Mouse (Mus musculus) liver, adult (tissue): ENCODE data around the gene Timm10b.

Source experiments
- GATA4 ChIP-seq: IDR thresholded peaks from 2 replicates; pipeline ENCODE4 v1.6.1; 2014; ENCODE audit warnings: mild to moderate bottlenecking, low read length; ENCODE audit not compliant: insufficient replicate concordance

Gene Timm10b

DNA sequence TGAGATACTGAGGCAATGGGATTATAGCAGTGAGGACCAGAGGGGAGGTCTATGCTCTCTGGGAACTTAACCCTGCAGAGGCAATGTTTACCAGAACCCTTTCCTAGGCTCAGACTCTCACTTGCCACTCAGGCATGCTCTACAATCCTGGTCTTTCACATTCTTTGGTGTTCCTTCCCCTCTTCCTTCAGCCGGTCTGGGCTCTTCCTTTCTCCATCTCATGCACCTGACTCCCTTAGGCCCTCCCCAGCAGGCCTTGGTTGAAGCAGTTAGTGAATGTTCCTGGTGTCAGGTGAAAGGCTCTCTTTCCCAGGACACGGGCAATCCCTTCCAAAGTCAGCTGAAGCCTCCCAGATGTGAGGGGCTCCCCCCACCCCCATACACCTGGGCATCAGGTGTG lies at the start of gene Timm10b:
TSS of gene Timm10b (plus strand) at position 301 of the 400 bp plus-strand sequence.
- no peak for TF ChIP-seq GATA4

DNA sequence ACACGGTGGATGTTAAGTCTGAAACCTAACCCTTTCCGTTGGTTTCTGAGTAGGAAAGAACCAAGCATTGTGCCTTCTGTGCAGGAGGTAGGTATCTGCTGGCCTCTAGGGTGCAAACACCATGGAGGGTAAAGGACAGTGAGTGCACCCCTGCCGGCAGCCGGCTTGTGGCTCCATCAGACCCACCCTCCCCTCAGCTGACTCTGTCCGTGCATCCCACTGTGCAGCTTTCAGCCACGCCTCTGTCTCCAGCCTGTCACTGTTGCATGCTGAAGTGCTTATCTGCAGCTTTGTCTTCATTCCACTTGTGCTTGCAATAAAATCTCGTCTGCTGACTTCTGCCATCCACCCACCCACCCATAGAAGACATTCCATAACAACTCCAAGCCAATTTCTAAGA lies 49.8 kb upstream of the Timm10b start:
- no peak for TF ChIP-seq GATA4

DNA sequence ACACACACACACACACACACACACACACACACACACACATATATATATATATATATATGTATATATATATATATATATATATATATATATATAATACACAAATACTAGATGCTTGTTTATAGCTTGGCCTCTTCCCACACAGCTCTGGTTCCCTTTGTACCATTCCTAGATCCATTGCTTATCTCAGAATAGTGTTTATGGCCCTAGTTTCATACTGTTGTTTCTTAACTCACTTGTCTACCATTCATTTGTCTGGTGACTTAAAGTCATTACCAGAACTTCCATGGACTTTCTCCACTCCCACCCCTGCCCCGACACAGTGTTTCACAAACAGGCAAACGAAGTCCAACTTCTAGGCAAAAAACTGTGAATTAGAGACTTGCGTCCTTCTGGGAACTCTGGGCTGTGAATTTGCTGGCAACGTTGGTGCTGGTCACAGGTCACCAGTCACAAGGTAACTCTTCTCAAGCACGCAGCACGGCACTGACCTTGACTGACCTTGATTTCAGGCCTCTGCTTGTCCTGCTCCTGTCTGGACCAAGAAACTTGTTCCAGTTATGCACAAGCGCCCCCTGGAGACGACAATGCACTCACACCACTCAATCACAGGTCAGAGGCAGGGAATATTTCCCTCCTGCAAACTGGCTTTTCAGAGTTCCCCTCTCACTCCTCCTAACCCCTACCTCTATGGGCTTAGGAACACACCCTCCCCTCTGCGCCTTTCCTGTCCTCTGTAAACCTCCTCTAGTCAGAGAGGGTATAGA lies 36.8 kb upstream of the Timm10b start:
- TF ChIP-seq GATA4, result 0 out of 2 replicates have a peak, but pooled peaks have one; percentile 9

DNA sequence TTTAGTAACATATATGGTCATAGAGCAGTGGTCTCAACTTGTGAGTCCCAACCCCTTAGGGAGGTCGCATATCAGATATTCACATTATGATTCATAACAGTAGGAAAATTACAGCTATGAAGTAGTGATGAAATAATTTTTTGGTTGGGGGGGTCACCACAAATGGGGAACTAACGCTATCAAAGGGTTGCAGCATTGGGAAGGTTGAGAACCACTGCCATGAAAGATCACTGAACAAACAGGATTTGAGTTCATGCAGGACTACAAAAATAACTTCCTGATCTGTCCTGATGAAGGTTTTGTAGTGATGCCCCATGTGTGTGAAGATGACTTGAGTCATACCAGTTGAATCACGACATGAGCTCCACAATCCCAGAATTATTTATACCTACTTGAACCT lies 31.4 kb upstream of the Timm10b start:
- no peak for TF ChIP-seq GATA4

DNA sequence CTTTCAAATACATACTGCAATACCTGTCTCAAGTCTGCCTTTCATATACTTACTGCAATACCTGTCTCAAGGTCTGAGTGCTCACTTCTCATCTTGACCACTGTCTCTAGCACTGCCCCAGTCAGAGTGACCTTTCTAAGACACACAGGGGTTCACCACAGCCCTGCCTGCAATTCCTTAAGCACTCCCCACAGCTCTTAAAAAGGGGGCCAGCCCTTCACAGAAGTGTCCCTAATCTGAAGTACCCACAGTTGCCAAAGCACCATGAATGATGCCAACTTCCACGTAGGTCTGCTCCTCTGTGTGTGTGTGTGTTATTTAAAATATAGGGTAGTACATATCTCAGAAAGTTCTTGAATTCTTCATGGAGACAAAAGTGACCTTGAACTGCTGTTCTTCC lies 28.1 kb upstream of the Timm10b start:
- TF ChIP-seq GATA4, result no peak

DNA sequence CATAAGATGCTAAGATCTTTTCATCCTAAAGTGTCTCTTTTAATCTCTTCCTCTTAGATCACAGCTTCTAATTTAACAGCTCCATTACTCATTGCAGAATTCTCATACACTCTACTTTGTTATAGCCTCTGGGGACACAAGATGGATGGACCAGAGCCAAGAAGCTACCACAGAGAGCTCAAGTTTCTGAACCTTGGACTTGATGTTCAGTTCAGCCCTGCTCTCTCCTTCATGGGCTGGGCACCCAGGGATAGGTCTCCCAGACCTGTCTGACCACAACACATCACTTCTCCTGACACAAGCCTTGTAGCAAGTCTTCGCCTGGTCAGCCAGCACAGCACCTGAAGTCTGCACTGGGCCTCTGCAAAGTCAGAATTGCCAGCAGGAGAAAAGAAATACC lies 25.5 kb upstream of the Timm10b start:
- no peak for TF ChIP-seq GATA4

DNA sequence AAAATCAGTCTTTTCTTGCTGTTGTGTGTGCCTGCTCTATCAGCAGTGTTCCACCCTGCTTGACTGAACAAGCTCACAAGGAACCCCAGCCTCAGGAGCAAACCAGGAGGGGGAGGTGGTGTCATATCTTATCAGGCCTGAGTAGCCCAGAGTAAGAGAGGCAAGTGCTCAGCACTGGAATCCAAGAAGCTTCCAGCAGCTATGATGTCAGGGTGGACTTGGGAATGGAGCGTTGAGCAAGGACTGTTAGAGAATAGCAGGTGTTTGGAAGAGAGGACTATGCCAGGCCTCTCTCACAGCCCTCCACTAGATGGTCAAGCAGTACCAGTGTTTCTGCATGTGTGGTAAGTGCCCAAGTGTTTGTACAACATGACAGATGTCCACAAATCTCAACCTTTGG lies 24.1 kb upstream of the Timm10b start:
- no peak for TF ChIP-seq GATA4

DNA sequence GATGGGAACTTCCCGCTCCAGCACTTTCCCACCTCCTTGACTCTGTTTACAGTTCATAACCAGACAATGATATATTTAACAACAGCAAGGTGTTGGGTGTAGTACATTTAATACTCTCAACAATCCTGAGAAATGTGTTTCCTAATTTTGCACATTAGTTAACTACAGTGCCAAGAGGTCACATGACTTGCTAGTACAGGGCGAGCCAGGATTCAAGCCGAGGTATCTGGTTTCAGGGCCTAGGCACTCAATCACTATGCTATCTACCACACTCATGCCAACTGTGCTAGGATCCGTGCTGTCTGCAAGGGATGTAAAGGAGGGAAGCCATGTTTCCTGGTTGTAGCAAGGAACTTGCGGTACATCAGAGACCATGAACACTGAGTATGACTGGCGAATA lies 23.3 kb upstream of the Timm10b start:
- TF ChIP-seq GATA4, result no peak

DNA sequence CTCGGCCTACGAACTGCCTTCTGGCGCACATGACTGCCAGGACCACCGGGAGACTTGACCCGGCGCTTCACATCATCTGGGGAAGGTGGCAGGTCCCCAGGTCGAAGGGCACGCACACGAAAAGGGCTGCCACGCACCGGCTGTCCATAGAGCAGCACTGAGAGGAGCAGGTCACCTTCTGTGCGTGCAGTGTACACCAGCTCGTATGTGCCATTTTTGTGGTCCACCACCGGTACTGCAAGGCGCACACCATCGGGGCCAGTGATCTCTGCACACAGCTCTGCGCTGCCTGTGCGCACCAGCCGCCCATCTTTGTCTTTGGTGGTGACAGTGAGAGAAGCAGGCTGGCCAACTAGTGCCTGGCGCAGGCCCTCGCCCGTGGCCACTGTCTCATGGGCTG lies 22.0 kb upstream of the Timm10b start:
- TF ChIP-seq GATA4, result no peak

DNA sequence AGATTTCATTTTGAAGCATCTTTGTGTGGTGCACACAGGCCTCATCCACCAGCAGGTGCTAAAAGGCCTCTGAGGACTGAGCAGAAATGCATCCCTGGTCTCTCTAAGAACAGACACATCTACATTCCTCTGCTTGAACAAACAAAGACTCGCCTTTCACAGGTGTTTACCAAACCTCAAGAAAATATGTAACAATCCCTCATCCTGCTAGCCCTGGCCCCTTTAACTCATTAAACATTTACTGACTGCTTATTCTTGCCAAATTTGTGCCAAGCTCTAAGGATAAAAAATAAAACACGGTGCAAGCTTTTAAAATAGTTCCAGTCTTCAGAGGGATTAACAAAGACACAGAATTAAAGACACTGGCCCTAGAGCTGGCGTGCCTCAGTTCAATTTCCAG lies 20.2 kb upstream of the Timm10b start:
- no peak for TF ChIP-seq GATA4

DNA sequence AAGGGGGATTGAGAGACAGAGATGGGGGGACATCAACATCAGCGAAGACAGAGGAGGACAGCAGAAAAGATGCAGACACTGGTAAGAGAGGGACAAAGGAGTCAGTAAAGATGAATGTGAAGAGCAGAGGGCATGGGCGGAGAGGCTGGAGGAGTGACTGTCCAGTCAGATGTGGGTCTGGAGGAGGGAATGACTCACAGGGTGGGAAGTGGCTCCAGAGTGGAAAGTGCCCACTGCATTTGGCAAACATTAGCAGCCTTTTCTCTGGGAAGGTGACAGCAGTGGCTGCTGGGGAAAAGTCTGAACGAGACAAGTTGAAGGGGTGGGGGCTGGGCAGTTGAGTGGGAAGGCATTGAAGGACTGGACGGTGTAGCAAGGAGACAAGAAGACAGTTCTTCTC lies 18.8 kb upstream of the Timm10b start:
- no peak for TF ChIP-seq GATA4

DNA sequence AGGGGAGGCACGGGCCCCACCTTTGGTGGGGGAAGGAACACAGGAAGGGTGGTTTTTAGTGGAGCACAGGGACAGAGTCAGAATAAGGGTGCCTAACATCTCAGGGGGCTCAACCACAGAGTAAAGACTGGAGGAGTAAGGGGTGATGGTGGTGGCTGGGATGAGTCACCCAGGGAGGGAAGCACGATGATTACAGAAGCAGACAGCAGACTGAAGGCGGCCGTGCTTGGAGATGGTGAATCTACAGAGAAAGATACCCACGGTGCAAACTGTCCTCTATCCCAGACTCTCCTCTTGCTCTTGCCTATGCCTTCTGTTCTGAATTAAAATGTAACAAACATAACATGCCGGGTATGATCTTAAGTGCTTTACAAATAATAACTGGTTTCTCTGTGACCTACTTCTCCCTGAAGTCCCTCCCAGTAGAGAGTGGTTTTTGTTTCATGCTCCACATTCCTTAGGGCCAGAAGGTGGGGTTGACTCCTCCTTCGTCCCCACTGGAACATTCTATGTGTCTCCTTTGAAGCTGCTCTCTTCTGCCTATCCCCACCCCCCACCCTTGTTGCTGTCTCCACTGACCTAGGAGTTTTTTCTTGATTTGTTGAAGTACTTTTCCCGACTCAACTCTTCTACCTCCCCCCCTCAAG lies 18.1 kb upstream of the Timm10b start:
- TF ChIP-seq GATA4, result no peak

DNA sequence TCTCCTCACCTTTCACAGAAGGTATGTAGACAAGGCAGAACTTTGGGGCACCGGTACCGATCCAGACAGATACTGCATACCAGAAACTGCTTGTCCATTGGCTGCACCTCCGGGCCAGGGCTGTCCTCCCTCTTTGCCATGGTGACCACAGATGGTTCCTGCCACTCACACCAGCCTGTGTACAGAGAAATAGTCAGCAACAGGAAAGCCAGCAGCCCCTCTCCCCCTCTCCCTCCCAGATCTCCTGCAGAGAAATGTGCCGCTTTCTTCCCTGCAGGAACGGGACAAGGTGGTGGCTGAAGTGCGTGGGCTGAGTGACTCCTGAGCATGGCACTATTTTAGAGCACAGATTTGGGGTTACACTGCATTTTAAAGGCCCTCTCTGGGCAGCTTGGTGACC lies 14.5 kb upstream of the Timm10b start:
- no peak for TF ChIP-seq GATA4

DNA sequence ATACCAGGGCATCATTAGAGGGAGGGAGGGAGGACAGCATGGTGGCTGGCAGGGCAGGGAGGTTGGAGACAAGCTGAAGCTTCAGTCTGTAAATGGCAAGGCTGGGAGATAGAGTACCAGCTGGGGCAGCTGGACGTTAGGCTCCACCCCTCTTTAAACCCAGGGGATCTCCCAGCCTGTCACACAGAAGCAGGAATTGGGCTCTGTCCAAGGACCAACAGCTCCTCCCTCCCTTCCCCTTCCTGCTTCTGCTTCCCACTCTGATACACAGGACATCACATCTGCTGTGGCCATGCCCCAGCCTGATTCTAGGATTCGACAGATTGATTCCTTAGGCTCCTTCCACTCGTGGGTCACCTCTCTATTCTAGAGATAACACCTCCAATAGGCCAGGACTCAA lies 11.2 kb upstream of the Timm10b start:
- no peak; the same call in 1 of the 2 replicates for TF ChIP-seq GATA4

DNA sequence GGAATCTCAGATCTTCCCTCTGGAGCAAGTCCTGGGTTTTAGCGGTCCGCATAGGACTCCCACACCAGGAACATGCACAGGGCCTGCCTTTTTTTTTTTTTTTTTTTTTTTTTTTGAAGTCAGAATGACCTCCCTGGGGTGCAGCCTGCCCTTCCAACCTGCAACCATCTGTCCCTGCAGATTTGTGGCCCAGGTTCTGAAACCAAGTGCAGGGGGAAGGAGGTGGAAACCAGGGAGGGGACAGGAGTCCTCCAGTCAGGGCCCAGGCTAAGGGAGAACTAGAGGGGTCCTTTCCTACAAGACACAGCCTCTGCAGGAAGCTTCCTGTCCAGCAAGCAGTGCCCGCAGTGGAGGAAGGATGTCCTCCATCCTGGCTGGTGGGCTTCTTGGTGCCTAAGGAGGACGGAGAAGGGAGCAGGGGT lies 7.3 kb upstream of the Timm10b start:
- TF ChIP-seq GATA4, result no peak

DNA sequence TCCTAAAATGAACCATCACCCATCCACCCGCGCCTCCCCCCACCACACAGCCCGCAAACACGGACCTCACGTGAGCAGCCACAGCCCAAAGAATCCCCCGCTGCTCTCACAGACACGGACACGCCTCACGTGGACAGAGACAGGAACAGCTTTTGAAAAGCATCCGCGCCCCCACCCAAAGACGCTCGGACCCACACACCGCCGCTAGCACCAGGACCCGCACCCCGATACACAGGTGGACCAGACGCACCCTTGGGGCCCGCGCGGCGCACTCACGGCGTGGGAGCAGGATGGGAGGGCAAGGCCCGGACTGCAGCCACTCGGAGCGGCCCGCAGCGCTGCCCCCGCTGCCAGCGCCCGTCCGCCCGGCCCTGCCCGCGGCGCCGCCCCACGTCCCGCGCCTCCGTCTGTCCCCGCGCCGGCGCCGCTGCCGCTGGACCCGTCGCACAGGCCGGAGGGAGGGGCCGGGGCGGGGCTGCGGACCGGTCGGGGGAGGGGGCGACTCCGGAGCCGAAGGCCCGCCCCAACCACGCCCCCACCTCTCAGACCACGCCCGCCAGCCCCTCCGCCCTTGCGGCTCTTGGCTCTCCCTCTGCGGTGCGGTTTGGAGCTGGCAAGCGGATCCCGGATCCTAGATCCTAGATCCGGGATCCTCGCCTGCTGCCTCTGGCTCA lies 6.6 kb upstream of the Timm10b start, which contains the start of gene Trim3:
TSS of gene Trim3 (minus strand) at position 445 of the 674 bp plus-strand sequence.
- TF ChIP-seq GATA4, result no peak

DNA sequence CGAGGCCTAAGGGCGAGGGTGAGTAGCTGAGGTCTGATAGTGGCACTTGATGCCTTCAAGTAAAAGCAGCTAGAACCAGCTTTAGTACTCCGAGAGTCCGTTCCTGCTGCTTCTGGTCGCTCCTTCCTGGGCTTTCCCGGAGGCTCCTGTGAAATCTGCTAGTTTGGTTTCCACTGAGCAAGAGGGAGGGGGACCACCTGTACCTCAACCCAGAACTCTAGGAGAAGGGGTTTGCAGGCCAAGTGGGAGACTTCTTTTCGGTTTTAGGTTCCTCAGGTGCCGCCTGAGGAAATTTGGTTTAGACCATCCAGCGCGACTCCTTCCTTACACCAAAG lies 6.1 kb upstream of the Timm10b start:
- TF ChIP-seq GATA4, result no peak
